Mouse (Mus musculus): Measurements from ENCODE around the gene Uba6. TPM values are rescaled to one million over a fixed set of nuclear protein-coding genes. Genes with fewer than 3 reads are reported as not detected.

The Uba6 gene
- polyA plus RNA-seq, 1 experiment from 2014 or later = 13.2 TPM

DNA sequence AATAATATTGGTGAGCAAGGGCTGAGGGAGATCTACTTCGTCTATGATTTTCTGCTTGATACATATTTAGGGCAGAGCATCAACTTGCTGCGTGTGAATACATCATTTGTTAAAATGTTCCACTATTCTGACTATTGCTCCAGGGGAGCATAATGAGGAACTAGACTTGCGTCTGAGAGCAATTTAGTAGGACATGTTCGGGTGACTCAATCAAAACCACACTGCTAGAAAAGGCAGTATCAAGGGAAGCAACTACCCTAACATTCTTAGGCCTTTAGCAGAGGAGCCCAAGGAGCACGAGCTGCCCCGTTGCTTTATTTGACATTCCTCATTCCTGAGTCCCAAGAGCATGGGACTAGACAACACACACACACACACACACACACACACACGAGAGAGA lies 87.6 kb downstream of the Uba6 start:
- H3K9me3 ChIP-seq (ENCODE audit: low read length) = no peaks in the 10 kb centered on the region
- H3K27ac ChIP-seq (ENCODE audit: low read length) = no peak overlapping the region
- no peak for ATAC-seq (ENCODE audit: low FRiP score, low TSS enrichment)
- no peaks in the 10 kb centered on the region for H3K4me1 ChIP-seq (ENCODE audit: insufficient read depth, low read length)
- no peaks in the 10 kb centered on the region for H3K27me3 ChIP-seq (ENCODE audit: insufficient read depth, low read length)
- H3K36me3 ChIP-seq (ENCODE audit: insufficient read depth, low read length) = no peaks in the 10 kb centered on the region
- 86% methylated on average over 7 of the region's 7 CpGs for WGBS
- H3K4me2 ChIP-seq (replicated peaks; ENCODE audit: low read depth, low read length) = no peak overlapping the region
- H3K4me3 ChIP-seq (ENCODE audit: low read length) = no peak overlapping the region
- H3K9ac ChIP-seq (replicated peaks; ENCODE audit: low read length) = no peak overlapping the region

DNA sequence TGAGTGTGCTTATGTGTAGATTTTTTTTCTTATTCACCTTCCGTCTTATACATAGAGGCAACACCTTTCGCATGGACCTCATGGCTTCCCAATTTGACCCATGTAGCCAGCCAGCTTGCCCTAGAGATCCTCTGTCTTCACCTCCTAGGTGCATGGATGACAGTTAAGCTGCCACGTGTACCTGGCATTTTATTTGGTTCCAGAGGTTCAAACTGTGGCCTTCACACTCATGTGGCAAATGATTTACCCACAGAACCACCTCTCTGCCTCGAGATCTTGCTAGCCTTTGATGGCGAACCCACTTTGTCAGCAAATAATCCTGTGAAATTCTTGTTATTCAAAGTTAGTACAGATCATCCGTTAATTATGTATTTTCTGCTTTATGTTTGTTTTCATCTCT lies 88.6 kb downstream of the Uba6 start:
- H3K9ac ChIP-seq (replicated peaks; ENCODE audit: low read length) = no peak overlapping the region
- 78% methylated on average over 6 of the region's 6 CpGs for WGBS
- H3K9me3 ChIP-seq (ENCODE audit: low read length) = no peaks in the 10 kb centered on the region
- no peaks in the 10 kb centered on the region for H3K36me3 ChIP-seq (ENCODE audit: insufficient read depth, low read length)
- no peaks in the 10 kb centered on the region for H3K27me3 ChIP-seq (ENCODE audit: insufficient read depth, low read length)
- ATAC-seq (ENCODE audit: low FRiP score, low TSS enrichment) = no peak
- no peaks in the 10 kb centered on the region for H3K4me1 ChIP-seq (ENCODE audit: insufficient read depth, low read length)
- H3K27ac ChIP-seq (ENCODE audit: low read length) = no peak overlapping the region
- no peak overlapping the region for H3K4me2 ChIP-seq (replicated peaks; ENCODE audit: low read depth, low read length)
- no peak overlapping the region for H3K4me3 ChIP-seq (ENCODE audit: low read length)

DNA sequence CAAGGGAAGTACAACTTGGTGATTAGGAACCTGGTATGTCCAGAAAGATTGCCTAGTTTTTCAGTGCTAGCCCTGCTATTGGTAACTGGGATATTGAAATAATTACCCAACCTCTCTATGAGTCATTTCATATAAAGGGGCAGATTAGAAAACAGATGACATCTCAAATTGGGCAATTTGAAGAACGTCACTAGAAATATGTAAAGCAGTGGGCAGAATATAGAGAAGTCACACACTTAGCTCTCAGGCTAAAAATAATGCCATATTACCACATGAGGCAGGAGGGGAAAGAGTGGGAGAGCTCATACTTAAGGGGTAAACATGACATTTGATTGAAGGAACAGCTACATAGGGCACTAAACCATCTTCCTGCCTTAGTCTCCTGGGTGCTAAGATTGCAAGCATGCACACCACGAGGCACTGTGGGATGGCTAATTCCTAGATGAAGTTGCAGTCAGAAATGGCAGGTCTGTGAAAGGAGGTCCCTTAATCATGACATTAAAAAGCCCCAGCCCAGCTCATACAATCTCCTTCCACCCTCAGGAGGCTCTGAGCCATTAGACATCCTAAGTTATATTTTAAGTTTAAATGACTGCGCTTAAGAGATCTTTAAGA lies 93.8 kb downstream of the Uba6 start:
- 81% methylated on average over 3 of the region's 3 CpGs for WGBS
- no peak overlapping the region for H3K4me2 ChIP-seq (replicated peaks; ENCODE audit: low read depth, low read length)
- no peak overlapping the region for H3K4me3 ChIP-seq (ENCODE audit: low read length)
- no peaks in the 10 kb centered on the region for H3K4me1 ChIP-seq (ENCODE audit: insufficient read depth, low read length)
- no peak for ATAC-seq (ENCODE audit: low FRiP score, low TSS enrichment)
- no peak overlapping the region for H3K27ac ChIP-seq (ENCODE audit: low read length)
- H3K9ac ChIP-seq (replicated peaks; ENCODE audit: low read length) = no peak overlapping the region
- no peaks in the 10 kb centered on the region for H3K36me3 ChIP-seq (ENCODE audit: insufficient read depth, low read length)
- no peaks in the 10 kb centered on the region for H3K9me3 ChIP-seq (ENCODE audit: low read length)
- no peaks in the 10 kb centered on the region for H3K27me3 ChIP-seq (ENCODE audit: insufficient read depth, low read length)

DNA sequence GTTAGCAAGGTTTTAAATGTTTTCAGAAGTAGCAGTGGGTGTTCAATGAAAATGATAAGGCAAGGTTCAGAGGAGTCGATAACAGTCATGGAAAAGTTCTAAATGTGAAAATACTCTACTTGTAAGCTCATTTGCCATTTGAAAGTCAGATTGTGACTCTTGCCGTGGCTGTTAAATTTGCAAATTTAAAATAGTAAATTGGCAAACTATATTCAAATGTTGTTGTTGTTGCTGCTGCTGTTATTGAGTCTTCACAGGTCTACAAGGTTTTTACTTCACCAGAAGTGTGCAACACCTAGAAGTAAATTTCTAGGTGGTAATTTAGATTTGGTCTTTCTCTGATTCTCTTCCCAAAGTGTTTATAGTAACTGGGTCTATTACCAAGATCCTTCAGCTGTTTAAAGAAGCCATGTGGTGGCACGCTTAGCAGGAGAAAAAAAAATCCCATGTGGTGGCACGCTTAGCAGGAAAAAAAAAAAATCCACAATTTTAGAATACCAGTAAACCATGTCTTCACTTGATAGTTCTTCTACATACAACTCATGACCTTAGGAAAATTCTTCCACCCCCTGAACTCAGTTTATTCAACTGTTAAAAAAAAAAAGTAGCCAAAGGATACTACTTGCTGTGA lies 99.7 kb downstream of the Uba6 start:
- H3K27ac ChIP-seq (ENCODE audit: low read length) = no peak overlapping the region
- no peak for ATAC-seq (ENCODE audit: low FRiP score, low TSS enrichment)
- WGBS = 84% methylated on average over 4 of the region's 4 CpGs
- H3K4me2 ChIP-seq (replicated peaks; ENCODE audit: low read depth, low read length) = no peak overlapping the region
- H3K9ac ChIP-seq (replicated peaks; ENCODE audit: low read length) = no peak overlapping the region
- H3K27me3 ChIP-seq (ENCODE audit: insufficient read depth, low read length) = no peaks in the 10 kb centered on the region
- no peaks in the 10 kb centered on the region for H3K9me3 ChIP-seq (ENCODE audit: low read length)
- no peak overlapping the region for H3K4me3 ChIP-seq (ENCODE audit: low read length)
- no peaks in the 10 kb centered on the region for H3K4me1 ChIP-seq (ENCODE audit: insufficient read depth, low read length)
- no peaks in the 10 kb centered on the region for H3K36me3 ChIP-seq (ENCODE audit: insufficient read depth, low read length)

DNA sequence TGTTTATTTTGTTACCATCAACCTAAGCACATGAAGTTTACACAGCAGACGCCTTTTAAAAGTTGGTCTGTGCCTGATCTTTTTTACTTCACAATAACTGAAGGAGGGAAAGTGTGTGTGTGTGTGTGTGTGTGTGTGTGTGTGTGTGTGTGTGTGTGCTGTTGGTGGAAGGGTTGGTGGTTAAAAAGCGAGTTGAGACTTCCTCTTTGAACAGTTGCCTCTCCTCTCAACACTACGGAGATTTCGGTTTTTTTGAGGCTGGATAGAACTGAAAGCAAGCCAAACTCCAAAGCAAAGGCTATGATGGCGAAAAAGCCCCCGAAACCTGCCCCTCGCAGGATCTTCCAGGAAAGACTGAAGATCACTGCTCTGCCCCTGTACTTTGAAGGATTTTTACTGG lies 101.1 kb downstream of the Uba6 start, which contains the start of gene Stap1:
Gene Stap1 (plus strand): TSS at position 209 of the 400 bp plus-strand sequence.
- no peak within 1 kb of the TSS for H3K9ac ChIP-seq (replicated peaks; ENCODE audit: low read length)
- H3K9me3 ChIP-seq (ENCODE audit: low read length) = no peaks in the 10 kb centered on the region
- H3K27ac ChIP-seq (ENCODE audit: low read length) = no peak within 1 kb of the TSS
- peaks cover 3% of the 10 kb centered on the region; the same call in 1 of the 2 replicates for H3K4me1 ChIP-seq (ENCODE audit: insufficient read depth, low read length)
- ATAC-seq (ENCODE audit: low FRiP score, low TSS enrichment) = no peak
- H3K4me3 ChIP-seq (ENCODE audit: low read length) = no peak within 1 kb of the TSS
- no peaks in the 10 kb centered on the region for H3K27me3 ChIP-seq (ENCODE audit: insufficient read depth, low read length)
- WGBS = 72% methylated on average over 7 of the region's 7 CpGs
- H3K4me2 ChIP-seq (replicated peaks; ENCODE audit: low read depth, low read length) = no peak within 1 kb of the TSS
- no peaks in the 10 kb centered on the region for H3K36me3 ChIP-seq (ENCODE audit: insufficient read depth, low read length)

DNA sequence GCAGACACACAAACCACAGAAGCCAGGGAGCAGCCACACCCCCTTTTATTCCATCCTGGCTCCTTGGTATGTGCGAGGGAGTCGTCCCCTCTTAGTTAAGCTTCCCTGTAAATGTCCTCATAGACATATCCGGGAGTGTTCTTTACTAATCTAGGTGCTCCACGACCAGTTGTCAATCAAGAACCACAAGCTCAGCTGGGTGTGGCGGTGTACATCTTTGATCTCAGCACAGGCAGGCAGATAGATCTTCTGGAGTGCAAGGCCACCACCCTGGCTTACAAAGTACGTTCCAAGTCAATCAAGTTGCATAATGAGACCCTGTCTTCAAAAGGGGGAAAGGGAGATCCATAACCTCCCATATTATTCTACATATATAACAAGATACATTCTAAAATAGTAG lies 103.5 kb downstream of the Uba6 start:
- H3K4me2 ChIP-seq (replicated peaks; ENCODE audit: low read depth, low read length) = no peak overlapping the region
- H3K9ac ChIP-seq (replicated peaks; ENCODE audit: low read length) = no peak overlapping the region
- ATAC-seq (ENCODE audit: low FRiP score, low TSS enrichment) = no peak
- H3K9me3 ChIP-seq (ENCODE audit: low read length) = no peaks in the 10 kb centered on the region
- H3K4me1 ChIP-seq (ENCODE audit: insufficient read depth, low read length) = peaks cover 6% of the 10 kb centered on the region; the same call in 1 of the 2 replicates
- no peaks in the 10 kb centered on the region for H3K27me3 ChIP-seq (ENCODE audit: insufficient read depth, low read length)
- H3K4me3 ChIP-seq (ENCODE audit: low read length) = no peak overlapping the region
- no peaks in the 10 kb centered on the region for H3K36me3 ChIP-seq (ENCODE audit: insufficient read depth, low read length)
- H3K27ac ChIP-seq (ENCODE audit: low read length) = no peak overlapping the region
- 77% methylated on average over 6 of the region's 6 CpGs for WGBS

DNA sequence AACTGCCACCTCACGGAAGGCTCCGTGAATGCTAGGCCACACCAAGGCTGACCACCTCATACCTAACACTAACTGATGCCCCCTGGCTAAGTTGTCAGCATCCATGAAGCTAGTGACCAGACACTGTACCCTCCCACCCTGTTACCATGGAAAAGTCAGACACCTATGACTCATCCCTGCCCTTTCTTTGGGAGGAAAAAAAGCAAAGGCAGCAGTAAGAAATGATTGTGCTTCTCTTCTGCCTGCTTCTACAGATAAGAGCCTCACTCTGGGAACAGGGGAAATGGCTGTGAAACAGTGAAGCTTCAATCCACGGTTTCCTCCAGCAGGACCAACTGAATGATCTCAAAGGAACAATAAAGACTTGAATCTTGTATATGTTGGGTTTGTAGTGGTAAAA lies 104.2 kb downstream of the Uba6 start:
- H3K27me3 ChIP-seq (ENCODE audit: insufficient read depth, low read length) = no peaks in the 10 kb centered on the region
- no peak overlapping the region for H3K4me3 ChIP-seq (ENCODE audit: low read length)
- H3K4me2 ChIP-seq (replicated peaks; ENCODE audit: low read depth, low read length) = no peak overlapping the region
- no peak overlapping the region for H3K27ac ChIP-seq (ENCODE audit: low read length)
- no peak for ATAC-seq (ENCODE audit: low FRiP score, low TSS enrichment)
- H3K9ac ChIP-seq (replicated peaks; ENCODE audit: low read length) = no peak overlapping the region
- H3K9me3 ChIP-seq (ENCODE audit: low read length) = no peaks in the 10 kb centered on the region
- H3K36me3 ChIP-seq (ENCODE audit: insufficient read depth, low read length) = no peaks in the 10 kb centered on the region
- peaks cover 12% of the 10 kb centered on the region; the same call in 1 of the 2 replicates for H3K4me1 ChIP-seq (ENCODE audit: insufficient read depth, low read length)
- WGBS = 76% methylated on average over 3 of the region's 3 CpGs

DNA sequence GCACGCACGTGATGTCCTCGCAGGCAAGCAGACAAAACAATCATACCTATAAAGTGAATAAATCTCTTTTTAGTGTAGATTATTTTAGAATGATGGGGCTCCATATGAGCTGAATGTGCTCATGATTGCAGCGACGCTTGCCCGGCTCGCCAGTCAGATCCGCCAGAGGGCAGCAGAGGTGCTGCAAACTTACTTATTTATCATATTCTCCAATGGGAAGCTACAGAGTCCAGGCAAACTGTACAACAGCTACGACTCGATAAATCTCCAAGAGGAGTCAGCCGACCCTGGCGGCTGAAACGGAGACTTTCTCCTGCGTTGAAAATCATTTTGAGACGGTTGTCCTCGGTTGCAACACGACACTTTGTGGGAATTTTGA lies 106.1 kb downstream of the Uba6 start:
- Histone ChIP-seq H3K9ac (replicated peaks; ENCODE audit: low read length) (peak overlapping the region; percentile 62), H3K4me2 (replicated peaks; ENCODE audit: low read depth, low read length) (peak overlapping the region; percentile 83)

DNA sequence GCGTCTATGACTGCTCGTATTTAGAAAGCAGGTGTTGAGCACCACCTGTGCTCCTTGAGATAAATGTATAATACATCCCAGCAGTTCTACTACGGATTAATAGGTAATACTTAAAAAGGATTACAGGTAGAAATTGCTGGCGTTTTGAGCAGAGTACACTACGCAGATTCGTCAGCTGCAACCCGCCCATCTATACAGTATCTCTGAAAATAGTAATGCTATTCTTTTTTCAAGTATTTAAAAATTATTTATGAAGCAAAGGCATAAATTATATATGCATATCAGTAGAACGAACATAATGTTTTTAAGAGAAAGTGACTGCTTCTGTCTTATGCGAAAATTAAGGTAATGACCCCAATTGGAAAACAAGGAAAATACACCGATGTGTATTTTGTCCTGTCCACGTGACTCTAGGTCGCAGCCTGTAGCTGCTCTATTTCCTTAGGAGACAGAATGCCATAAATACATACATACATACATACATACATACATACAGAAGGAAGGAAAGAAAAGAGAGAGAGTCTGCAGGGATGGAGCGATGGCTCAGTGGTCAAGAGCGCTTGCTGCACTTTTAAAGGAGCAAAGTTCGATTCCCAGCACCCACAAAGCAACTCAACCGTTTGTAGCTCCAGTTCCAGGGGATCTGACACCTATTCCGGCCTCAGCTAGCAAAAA lies 106.6 kb downstream of the Uba6 start:
- Histone ChIP-seq H3K36me3 (ENCODE audit: insufficient read depth, low read length) (no peaks in the 10 kb centered on the region), H3K9me3 (ENCODE audit: low read length) (no peaks in the 10 kb centered on the region), H3K27me3 (ENCODE audit: insufficient read depth, low read length) (no peaks in the 10 kb centered on the region), H3K9ac (replicated peaks; ENCODE audit: low read length) (peak overlapping the region; percentile 62), H3K4me3 (ENCODE audit: low read length) (peak overlapping the region; percentile 86), H3K27ac (ENCODE audit: low read length) (peak overlapping the region; percentile 89), H3K4me1 (ENCODE audit: insufficient read depth, low read length) (peaks cover 12% of the 10 kb centered on the region; the same call in 1 of the 2 replicates), H3K4me2 (replicated peaks; ENCODE audit: low read depth, low read length) (peak overlapping the region; percentile 83)
- under 1% methylated on average over 17 of the region's 17 CpGs for WGBS
- ATAC-seq (ENCODE audit: low FRiP score, low TSS enrichment) = peak; percentile 69

More for the DNA sequence above, 106.1 kb downstream of the Uba6 start:
- Histone ChIP-seq H3K4me1 (ENCODE audit: insufficient read depth, low read length) (peaks cover 12% of the 10 kb centered on the region; the same call in 1 of the 2 replicates), H3K27me3 (ENCODE audit: insufficient read depth, low read length) (no peaks in the 10 kb centered on the region), H3K36me3 (ENCODE audit: insufficient read depth, low read length) (no peaks in the 10 kb centered on the region), H3K9me3 (ENCODE audit: low read length) (no peaks in the 10 kb centered on the region), H3K27ac (ENCODE audit: low read length) (peak overlapping the region; percentile 89), H3K4me3 (ENCODE audit: low read length) (peak overlapping the region; percentile 86)
- ATAC-seq (ENCODE audit: low FRiP score, low TSS enrichment) = peak; percentile 49
- 0% methylated on average over 17 of the region's 17 CpGs for WGBS

Data from kidney, embryonic 16.5 days (tissue).